Mouse (Mus musculus) C2C12 (cell line): ENCODE results near the gene Hmgxb4.
A peak's percentile ranks its signal among the peaks of the same experiment; 100 is the strongest.

Experiments used
- CTCF ChIP-seq: IDR thresholded peaks from one replicate; pipeline ENCODE4 v1.5.1; 2011; ENCODE audit not compliant: control insufficient read depth, insufficient read depth, insufficient read length
- MYOD1 ChIP-seq: IDR thresholded peaks from one replicate; pipeline ENCODE4 v1.6.1; 2011; ENCODE audit warnings: low read depth; ENCODE audit not compliant: control insufficient read depth, insufficient read length

GRCm38 (mm10) chr8:74980060-74980710, 13.0 kb upstream of the Hmgxb4 start:
- TF ChIP-seq MYOD1 (peak; percentile 69), CTCF (no peak)
